Mouse (Mus musculus): ENCODE data around the gene Rcor1.

Gene Rcor1

DNA sequence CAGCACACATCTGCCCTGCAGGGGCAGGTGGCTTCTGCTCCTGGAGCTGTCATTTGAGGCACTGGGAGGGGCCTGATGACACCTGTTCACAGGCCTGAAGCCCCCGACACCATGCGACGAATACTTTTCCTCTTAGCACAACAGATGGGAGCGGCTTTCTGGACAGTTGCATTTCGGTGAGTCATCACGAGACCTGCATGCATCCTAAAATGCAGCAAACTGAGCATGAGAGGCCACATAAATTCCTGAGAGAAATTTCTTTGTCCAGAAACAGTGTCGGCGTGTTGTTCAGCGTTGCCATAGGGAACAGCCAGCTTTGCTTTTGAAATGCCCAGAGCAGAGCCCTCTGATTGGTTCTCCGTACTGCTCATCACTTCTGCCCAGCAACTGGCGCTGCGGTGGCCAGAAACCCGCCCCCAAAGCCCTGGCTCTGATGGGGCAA is 125.2 kb downstream of the Rcor1 start:
- DNase-seq (ENCODE audit: low spot score), result peak; percentile 88

DNA sequence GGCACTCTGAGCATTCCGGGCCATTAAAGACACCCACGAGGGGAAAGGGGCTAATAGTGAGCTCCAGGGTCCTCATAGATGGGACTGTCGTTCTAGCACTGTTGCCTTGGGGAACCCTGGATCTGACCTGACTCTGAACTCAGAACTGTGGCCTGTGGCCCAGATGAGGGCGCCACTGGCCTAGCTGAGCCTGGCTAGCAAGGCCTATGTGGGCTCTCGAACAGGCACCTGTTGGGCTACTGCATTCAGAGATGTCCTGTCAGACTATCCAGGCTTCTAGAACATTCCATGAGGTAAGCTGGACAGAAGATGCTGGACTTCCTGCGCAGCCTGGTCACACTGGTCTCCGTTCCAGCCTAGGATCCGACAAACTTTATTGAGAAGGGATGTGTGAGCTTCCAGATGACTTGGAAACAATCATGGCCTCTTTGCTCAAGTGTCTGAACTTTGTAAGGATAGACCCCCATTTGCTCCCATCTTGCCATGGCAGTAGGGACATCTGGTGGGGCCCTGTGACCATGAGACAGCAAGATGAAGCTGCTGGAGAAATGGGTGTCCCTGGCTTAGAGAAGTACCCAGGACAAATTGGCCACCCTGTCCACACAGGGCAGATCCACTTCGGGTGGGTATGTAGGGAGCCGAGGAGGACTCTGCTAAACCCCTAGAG is 126.1 kb downstream of the Rcor1 start:
- DNase-seq (ENCODE audit: low spot score), result no peak

All from ovary, adult 18-20 months (tissue).